8 mouse cellular contexts compared by ENCODE assay signal in the genomic region with DNA sequence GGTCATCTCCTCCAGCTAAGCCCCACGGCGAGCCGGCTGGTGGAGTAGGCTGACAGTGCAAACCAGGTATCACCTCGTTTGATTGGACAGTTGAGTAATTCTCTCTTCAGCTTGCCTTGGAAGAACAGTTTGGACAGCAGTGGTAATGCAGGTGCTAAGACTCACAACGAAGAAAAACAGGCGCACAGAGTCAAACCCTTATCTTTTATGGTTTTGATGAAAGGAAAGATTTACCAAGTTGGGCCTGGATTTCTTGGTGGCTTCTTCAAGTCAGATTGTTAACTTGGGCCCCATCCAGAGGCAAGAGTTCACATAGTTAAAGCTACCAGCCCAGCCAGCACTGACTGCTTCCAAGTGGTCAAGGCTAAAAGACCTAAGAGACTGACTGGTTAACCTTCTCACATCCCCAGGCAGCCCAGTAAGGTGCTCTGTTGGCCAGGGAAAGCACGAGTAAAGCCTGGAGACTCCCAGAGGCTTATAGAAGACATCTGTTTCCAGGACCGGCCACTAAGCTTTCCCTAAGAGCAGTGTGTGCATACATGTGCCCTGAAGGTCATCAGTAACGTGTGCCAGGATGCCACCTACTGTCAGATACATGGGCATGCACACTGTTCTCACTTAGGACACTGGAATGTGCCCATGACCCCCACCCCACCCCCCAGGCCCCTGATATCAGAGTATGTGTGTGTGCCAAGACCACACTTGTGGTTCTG.
DNase-seq lines count a peak whose midpoint lies in the region; ATAC-seq and TF ChIP-seq lines count a peak whose summit lies in the region.

No protein-coding gene starts in this region.

- no peak overlapping the region for H3K27ac ChIP-seq in left cerebral cortex, adult 2 months
- H3K27ac ChIP-seq in brown adipose tissue, adult 24 weeks (replicated peaks; ENCODE audit: low read depth, low read length), result 0 out of 2 replicates have a peak overlapping the region, but pooled peaks have one; percentile 23
- H3K27ac ChIP-seq in intestine, postnatal 0 days (ENCODE audit: low read depth, low read length), result no peak overlapping the region
- H3K27ac ChIP-seq in midbrain, postnatal 0 days (ENCODE audit: low read depth, low read length), result no peak overlapping the region
- no peak overlapping the region for H3K27ac ChIP-seq in forebrain, embryonic 16.5 days (ENCODE audit: low read length)

- H3K4me2 ChIP-seq in intestine, postnatal 0 days (replicated peaks; ENCODE audit: low read depth), result no peak overlapping the region
- no peak overlapping the region for H3K4me2 ChIP-seq in midbrain, postnatal 0 days (ENCODE audit: low read depth, low read length, poor library complexity, severe bottlenecking)
- H3K4me2 ChIP-seq in forebrain, embryonic 16.5 days (ENCODE audit: low read length), result no peak overlapping the region

- 48% methylated on average over 9 of the region's 9 CpGs for WGBS in intestine, postnatal 0 days
- WGBS in midbrain, postnatal 0 days, result 52% methylated on average over 9 of the region's 9 CpGs
- WGBS in forebrain, embryonic 16.5 days, result 67% methylated on average over 9 of the region's 9 CpGs

- no peaks in the 10 kb centered on the region for H3K4me1 ChIP-seq in brown adipose tissue, adult 24 weeks (ENCODE audit: control insufficient read depth, insufficient read depth, insufficient read length, low read length)
- H3K4me1 ChIP-seq in intestine, postnatal 0 days (replicated peaks; ENCODE audit: control insufficient read depth, insufficient read depth, low read length), result no peaks in the 10 kb centered on the region
- H3K4me1 ChIP-seq in midbrain, postnatal 0 days (ENCODE audit: insufficient read depth, low read length), result 0 out of 2 replicates have a peak, but pooled peaks cover 4% of the 10 kb centered on the region
- peaks cover 9% of the 10 kb centered on the region; the same call in 1 of the 2 replicates for H3K4me1 ChIP-seq in forebrain, embryonic 16.5 days (replicated peaks; ENCODE audit: control insufficient read depth, insufficient read depth, low read length)

- peak; percentile 47 for TF ChIP-seq CTCF in left cerebral cortex, adult 2 months (IDR thresholded peaks at IDR 0.05)
- peak; percentile 67 for TF ChIP-seq CTCF in intestine, postnatal 0 days (IDR thresholded peaks at IDR 0.05; ENCODE audit: low read depth)
- peak; percentile 67 for TF ChIP-seq CTCF in midbrain, postnatal 0 days (IDR thresholded peaks at IDR 0.05)

- no peaks in the 10 kb centered on the region for H3K27me3 ChIP-seq in intestine, postnatal 0 days (replicated peaks; ENCODE audit: control insufficient read depth, insufficient read depth, low read length)
- H3K27me3 ChIP-seq in midbrain, postnatal 0 days (ENCODE audit: insufficient read depth, low read length), result no peaks in the 10 kb centered on the region
- H3K27me3 ChIP-seq in forebrain, embryonic 16.5 days (replicated peaks; ENCODE audit: control insufficient read depth, insufficient read depth, low read length), result no peaks in the 10 kb centered on the region

- no peak overlapping the region for H3K4me3 ChIP-seq in left cerebral cortex, adult 2 months
- no peak overlapping the region for H3K4me3 ChIP-seq in brown adipose tissue, adult 24 weeks (ENCODE audit: insufficient read depth, low read depth, low read length)
- H3K4me3 ChIP-seq in intestine, postnatal 0 days (ENCODE audit: low read depth, low read length), result no peak overlapping the region
- H3K4me3 ChIP-seq in midbrain, postnatal 0 days (ENCODE audit: low read depth, low read length), result no peak overlapping the region
- no peak overlapping the region for H3K4me3 ChIP-seq in forebrain, embryonic 16.5 days (replicated peaks; ENCODE audit: low read length)

- no peaks in the 10 kb centered on the region for H3K9me3 ChIP-seq in intestine, postnatal 0 days (ENCODE audit: control insufficient read depth)
- H3K9me3 ChIP-seq in midbrain, postnatal 0 days (ENCODE audit: low read length), result no peaks in the 10 kb centered on the region
- no peaks in the 10 kb centered on the region for H3K9me3 ChIP-seq in forebrain, embryonic 16.5 days (ENCODE audit: control insufficient read depth, low read length)

- no peak for DNase-seq in left cerebral cortex, adult 2 months (ENCODE audit: extremely low spot score in 1 of 2, low spot score in 2 of 2)
- DNase-seq in left cerebral cortex, postnatal 36 days (ENCODE audit: low spot score in 2 of 2), result no peak
- DNase-seq in midbrain, postnatal 0 days (ENCODE audit: low spot score), result peak; percentile 69
- no peak for DNase-seq in right cerebral cortex, postnatal 36 days (ENCODE audit: low spot score in 2 of 2)
- no peak for DNase-seq in T-cell, adult 2 months (ENCODE audit: low spot score)

- intact Hi-C loops in left cerebral cortex, adult 2 months (cut with DNase I), result no loop called here
- intact Hi-C loops in left cerebral cortex, postnatal 36 days (cut with DNase I), result loop anchor here (10.0 kb wide), 1 partner anchor 283 kb away; the partner anchor contains the start of genes Arl3 and Sfxn2

- H3K36me3 ChIP-seq in intestine, postnatal 0 days (ENCODE audit: control insufficient read depth, insufficient read depth), result 0 out of 2 replicates have a peak, but pooled peaks cover 5% of the 10 kb centered on the region
- peaks cover 4% of the 10 kb centered on the region; the same call in 1 of the 2 replicates for H3K36me3 ChIP-seq in midbrain, postnatal 0 days (ENCODE audit: insufficient read depth, low read length)
- H3K36me3 ChIP-seq in forebrain, embryonic 16.5 days (ENCODE audit: control insufficient read depth, insufficient read depth), result no peaks in the 10 kb centered on the region

- ATAC-seq in intestine, postnatal 0 days, result 0 out of 2 replicates have a peak, but pooled peaks have one; percentile 53
- no peak for ATAC-seq in midbrain, postnatal 0 days (ENCODE audit: low FRiP score)
- no peak for ATAC-seq in forebrain, embryonic 16.5 days

- H3K9ac ChIP-seq in intestine, postnatal 0 days (ENCODE audit: low read depth, low read length), result no peak overlapping the region
- no peak overlapping the region for H3K9ac ChIP-seq in midbrain, postnatal 0 days (replicated peaks; ENCODE audit: low read length, poor library complexity, severe bottlenecking)
- no peak overlapping the region for H3K9ac ChIP-seq in forebrain, embryonic 16.5 days (replicated peaks; ENCODE audit: low read depth, low read length)
